Mouse (Mus musculus): ENCODE measurements at regions not wholly inside any gene's neighbourhood (a gene's known extent, or its start where the extent isn't known, plus 50 kb on each side); places are given as distances from the start of the nearest gene placed in this dataset.
"Not testable (repeated sequence)": the region's sequence is repeated elsewhere in the genome, so short reads cannot be mapped to it uniquely, and the experiment has no call there.

DNA sequence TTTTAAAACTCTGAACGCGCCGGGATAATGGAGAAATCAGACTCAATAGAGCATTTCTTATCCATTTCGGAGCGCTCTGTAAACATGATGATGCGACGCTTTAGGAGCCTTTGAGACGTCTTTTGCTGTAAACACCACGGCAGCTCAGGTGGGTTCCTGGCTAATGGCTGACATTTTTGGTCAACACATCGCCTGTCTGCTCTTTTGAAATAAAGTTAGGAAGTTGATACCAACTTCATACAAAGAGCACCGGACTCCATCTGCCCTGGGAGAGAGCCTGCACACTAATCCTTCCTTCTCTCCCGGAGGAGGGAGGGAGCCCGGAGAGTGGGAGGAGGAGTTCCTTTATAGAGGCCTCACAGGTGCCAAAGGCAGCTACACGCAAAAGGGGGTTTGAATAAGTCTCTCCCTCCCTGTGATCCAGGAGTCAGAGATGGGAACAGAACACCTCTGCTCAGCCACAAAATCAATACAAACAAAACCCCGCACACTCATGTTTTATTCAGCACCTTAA, 63.8 kb upstream of the Srsf6 start:
- DNase-seq, result no peak
- intact Hi-C loops (cut with DNase I), result no loop called here

DNA sequence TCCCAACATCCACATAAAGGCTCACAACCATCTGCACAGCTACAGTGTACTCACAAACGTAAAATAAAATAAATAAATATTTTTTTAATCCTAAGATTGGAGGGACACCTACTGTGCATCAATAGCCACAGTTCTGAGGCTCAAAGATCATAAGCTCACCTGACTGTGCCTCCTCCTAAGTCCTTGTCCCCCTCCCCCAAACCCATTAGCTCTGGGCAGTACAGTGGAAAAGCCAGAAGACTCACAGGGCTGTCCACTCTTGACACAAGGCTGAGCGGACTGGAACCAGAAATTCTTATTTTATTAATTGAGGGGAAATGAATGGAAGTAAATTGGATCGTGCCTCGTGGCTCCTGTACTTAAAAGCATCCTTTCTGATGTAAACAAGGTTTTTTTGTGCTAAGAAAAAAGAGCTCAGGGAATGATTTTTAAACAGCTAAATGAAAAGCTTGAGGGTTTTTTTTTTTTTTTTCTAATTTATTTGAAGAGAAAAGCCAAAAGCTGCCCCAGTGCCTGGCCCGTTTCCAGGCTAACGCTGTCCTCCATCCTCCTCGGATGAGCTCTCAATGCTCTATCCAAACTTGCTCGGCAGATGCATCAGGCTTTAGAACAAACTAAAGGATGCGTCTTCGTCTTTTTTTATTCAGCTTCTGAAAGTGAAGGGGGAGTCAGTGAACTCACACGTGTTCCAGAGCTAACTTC, 64.6 kb upstream of the Srsf6 start:
- peak; percentile 47 for DNase-seq
- intact Hi-C loops (cut with DNase I), result no loop called here

DNA sequence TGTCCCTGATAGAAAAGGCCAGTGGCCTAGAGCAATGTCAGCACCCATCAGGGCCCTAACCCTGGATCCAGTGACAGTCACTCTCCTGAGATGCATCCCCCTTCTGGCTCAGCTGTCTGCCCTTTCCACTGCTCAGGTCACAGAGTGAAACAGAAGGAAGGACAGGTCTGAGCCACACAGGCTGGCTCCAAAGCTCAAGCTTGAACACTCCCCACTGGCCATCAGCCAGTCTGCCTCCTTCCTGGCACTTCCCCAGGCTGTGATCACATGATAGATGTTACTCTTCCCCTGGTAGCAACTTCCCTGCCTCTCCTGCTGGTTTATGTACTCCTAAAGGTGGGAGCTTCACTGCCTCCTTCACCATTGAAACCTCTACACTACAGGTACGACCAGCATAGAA, 66.8 kb upstream of the Srsf6 start:
- DNase-seq, result peak; percentile 75
- intact Hi-C loops (cut with DNase I), result no loop called here

DNA sequence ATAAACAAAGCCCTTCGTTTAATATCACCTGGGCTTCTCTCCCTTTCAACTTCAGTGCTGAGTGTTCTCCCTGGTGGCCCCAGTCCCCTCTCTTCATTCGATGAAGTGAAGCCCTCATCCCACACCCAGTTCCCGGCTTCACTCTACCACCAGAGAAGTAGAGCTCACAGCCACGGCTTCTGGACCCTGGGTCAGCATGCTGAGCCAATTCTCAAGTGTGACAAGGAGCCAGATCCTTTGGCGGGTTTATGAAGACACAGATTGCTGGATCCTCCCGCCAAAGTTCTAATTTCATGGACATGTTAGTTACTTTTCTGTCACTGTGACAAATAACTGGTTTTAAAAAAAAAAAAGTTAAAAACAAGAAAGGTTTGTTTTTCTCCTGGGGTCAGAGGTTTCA, 76.7 kb upstream of the Srsf6 start:
- intact Hi-C loops (cut with DNase I), result no loop called here
- DNase-seq, result no peak

DNA sequence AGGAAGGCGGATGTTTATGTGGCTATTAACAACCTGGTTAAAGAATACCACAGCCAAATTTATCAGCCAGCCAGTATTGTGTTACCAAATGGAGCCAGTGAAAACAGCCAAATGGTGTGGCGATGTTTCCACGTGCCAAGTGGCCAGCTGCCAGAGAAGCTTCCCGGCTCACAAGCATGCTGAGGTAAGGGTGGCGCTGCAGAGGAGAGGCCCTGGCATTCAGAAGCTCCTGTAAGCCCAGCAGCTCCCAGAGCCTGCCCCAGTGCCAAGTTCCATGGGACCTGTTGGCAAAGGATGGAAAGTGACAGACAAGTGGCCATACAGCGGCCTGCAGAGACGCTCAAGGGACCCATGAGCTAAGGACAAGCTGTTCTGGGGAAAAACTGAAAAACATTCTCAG, 77.8 kb upstream of the Srsf6 start:
- DNase-seq, result peak; percentile 94
- intact Hi-C loops (cut with DNase I), result no loop called here

DNA sequence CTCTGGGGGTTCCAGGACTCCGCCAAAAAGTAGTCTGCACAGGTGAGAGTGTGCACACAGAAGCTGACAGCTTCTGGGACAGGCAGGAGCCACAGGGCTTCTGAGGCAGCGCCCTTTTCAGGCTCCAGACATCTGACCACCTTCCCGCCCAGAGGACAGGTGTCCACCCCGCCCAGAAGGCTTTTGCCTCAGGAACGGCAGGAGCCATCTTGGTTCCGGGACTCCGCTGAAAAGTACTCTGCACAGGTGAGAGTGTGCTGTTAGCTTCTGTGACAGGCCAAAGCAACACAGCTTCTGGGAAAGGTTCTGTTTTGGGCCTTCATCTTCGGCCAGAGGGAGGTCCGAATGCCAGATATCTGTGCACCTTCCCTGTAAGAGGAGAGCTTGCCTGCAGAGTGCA, 89.6 kb upstream of the Srsf6 start:
- DNase-seq; intact Hi-C loops (cut with DNase I): not testable (repeated sequence)

DNA sequence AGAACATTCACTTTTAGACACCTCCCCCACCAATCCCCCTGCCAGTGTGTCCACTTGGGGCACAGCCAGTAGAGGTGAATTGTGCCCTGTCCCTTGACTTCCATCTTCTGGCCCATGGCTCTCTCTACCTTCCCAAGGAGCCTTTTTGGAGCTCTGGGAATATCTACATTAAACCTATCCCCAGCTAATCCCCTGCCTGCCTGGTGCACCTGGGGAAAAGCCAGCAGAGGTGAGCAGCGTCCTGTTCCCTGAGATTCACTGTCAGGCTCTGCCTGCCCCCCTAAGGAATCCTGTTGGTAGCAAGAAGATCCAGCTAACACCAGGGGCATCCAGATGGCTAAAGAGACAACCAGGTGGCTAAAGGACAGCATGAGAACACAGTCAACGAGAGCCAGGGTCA, 93.6 kb upstream of the Srsf6 start:
- no peak for DNase-seq
- intact Hi-C loops (cut with DNase I), result no loop called here

DNA sequence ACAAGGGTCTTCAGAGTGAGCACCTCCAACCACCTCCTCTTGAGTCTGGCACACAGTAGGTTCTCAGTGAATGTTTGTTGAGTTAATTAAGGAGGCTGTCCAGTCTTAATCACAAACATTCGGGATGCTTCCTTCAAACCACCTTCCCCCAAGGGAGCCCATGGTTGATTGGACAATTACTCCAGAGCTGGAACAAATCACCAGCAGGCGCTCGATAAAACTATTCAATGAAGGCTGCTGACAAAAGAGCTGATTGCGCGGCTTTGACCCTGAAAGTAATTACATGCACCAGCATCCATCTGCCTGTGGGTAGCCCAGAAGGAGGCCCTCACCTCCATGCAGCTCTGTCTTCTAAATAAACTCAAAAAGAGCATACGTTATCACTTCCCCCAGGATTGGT, 97.6 kb upstream of the Srsf6 start:
- intact Hi-C loops (cut with DNase I), result no loop called here
- peak; percentile 12 for DNase-seq

DNA sequence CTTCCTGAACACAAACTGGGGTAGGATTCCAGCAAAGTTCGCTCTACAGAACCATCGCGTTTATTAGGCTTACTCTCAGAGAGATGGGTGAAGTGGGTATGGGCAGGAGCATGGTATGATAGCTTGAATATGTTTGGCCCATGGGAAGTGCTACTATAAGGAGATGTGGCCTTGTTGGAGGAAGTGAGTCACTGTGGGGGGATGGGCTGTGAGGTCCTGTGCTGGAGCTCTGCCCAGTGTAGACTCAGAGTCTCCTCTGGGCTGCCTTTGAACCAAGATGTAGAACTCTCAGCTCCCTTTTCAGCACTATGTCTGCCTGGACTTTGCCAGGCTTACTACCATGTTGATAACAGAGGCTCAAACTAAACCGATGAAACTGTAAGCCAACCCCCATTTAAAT, 112.5 kb upstream of the Srsf6 start:
- no peak for DNase-seq
- intact Hi-C loops (cut with DNase I), result no loop called here

DNA sequence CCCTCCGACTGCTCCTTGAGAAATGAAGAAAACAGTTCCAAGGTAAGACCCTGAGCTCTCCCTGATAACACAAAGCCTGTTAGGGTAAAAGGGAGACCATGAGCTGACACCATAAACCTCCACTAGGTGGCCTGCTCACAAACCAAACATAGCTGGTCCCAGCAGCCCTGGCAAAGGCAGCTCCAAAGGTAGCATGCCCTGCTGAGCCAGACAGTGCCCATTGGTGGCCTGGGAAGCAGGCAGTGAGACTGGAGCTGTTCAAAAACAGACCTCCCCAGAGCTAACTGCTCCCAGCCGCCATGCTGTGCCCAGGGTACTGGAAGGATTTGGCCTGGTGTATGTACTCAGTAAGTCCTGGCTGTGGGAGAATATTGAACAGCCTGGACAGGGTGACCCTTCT, 117.1 kb upstream of the Srsf6 start:
- DNase-seq, result peak; percentile 79
- intact Hi-C loops (cut with DNase I), result no loop called here

DNA sequence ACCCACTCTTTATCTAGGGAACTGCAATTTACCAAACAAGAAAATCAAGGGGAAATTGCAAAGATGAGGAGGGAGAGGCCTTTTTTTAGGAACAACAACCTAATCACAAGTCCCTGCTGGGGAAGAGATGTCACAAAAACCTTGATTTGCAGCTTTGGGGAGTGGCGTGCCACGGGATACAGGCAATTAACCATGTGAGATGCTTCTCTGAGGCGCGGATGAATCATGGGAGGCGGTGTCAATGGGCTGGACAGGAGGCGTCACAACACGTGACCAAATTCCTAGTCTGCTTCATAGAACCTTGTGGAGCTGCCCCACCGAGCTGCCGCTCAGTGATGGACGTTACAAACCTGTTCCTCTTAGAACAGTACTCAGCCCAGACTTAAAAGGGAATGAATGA, 123.6 kb upstream of the Srsf6 start:
- no peak for DNase-seq
- intact Hi-C loops (cut with DNase I), result no loop called here

DNA sequence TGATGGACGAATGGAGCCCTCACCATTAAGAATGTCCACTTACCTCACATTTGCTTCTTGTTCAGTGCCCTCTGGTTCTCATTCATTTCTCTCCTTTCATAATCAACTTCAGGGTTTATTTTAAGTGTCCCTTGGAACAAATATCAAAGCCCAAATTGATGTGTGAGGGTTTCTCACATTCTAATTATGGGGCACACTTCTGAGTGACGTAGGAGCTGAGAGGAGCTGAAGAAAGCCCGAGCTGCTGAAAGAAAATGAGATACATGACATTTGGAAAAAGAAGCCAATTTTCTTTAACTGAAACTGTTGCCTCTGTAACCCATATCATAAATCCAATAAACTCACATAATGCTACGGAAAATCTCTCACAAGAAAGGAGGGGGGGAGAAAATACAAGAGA, 134.8 kb upstream of the Srsf6 start:
- DNase-seq, result no peak
- intact Hi-C loops (cut with DNase I), result no loop called here

DNA sequence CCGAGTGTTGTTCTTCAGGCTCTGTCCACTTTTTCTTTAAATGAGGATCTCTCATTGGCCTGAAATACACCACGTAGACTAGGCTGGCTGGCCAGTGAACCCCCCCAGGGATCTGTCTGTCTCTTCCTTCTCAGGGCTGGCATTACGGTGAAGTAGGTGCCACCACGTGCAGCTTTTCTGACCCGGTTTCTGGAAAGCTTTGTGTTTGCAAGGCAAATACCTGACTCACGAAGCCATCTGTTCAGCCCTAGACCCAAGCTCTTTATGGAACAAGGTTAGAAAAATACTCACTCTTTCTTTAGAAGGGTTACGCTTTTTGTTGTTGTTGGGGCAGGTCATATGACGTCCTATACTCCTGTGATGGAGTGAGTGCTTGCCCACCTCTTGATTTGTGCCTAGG, 133.3 kb upstream of the Ptprt start:
- intact Hi-C loops (cut with DNase I), result no loop called here

DNA sequence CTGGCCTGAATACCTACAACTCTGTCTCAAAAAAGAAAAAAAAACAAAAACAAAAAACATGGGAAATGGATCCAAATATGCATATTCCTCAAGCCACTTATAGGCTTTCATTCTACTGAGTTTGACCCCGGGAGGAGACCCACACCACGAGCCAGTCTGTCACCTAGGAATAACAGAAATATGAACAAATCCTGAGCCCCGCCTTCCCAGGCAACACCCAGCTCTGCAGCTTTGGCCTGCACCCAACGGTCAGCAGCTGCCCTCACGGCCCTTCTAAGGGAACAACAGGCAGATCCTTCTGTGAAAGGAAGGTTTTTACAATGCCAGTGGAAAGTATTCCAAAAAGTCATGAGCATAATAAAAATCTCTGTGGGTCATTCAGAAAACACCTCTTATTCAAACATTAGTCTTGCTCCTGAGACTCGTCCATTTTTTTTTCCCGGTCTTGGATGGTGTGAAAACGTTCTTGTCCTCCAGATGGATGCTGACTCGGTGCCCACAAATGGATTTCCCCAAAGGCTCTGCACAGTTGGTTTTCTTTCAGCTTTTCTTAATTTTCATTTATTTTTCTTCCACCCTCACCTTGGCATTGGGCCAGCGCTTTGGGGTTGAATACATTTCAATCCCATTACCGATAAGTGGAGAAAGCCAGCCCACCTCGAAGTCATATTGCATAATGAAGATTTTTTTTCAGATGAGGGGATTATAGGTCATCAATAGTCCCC, 130.6 kb upstream of the Ptprt start:
- intact Hi-C loops (cut with DNase I), result no loop called here
- DNase-seq, result peak; percentile 90

More for the DNA sequence above, 133.3 kb upstream of the Ptprt start:
- no peak for DNase-seq

DNA sequence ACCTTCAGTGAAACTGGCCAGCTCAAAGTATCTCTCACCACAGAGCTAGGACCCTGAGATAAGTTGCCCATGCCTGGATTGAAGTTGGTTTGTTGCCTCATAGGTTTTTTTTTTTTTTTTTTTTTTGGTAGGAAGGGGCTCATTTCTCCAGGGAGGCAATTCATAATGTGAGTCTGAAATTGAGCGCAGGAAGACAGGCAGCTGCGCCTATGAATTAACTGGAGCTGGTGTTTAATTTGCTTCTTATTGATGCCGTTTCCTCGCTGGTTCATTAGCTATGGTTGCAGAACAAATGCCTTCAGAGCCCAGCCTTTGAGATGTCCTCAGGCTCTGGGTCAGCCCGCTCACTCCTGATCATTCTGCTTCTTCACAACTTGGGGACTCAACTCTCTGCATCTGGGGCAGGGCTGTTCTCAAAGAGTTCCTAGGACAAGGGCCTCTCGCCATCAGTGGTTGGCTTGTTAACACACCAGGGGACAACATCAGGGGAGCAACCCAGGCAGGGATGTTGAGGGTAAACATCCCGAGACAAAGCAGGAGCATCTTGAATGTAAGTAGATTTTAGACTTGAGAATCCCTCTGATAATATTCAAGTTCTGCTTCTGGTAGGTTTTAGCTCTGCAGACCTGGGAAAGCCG, 123.3 kb upstream of the Ptprt start:
- DNase-seq, result no peak
- intact Hi-C loops (cut with DNase I), result no loop called here

DNA sequence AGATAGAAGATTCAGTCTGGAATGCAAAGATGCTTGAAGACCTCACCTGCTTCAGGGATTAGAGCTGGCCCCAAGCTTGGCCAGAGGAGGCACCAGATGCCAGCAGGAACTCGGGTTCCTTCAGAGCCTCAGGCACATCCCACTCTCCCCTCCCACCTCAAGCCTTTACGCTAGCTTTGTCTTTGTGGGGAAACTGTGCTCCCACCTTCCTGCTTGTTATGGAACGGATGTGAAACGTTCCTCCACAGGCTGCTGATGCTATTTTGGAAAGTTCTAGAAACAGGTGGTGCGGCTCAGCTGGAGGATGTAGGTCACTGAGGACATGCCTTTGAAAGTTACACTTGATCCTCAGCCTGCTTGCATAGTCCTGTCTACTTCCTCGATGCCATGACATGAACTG, 120.7 kb upstream of the Ptprt start:
- DNase-seq, result no peak

DNA sequence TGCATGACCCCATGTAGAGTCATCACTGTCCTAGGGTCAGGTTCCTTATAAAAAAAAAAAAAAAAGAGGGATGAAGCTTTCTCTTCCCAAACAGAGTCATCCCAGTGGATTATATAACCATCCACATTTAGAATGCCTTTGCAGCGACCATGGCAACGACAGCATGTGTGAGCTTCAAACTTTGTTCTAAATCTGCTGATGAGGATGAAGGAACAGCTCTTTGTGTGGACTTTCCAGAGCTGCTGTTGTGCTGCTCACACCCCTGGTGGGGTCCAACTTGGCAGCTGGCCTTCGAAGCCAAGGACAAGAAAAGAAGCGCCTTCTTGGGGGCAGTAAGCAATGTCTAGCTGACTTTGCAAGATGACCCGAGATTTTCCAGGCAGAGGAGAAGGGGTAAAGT, 115.6 kb upstream of the Ptprt start:
- DNase-seq, result no peak
- intact Hi-C loops (cut with DNase I), result no loop called here

More for the DNA sequence above, 120.7 kb upstream of the Ptprt start:
- intact Hi-C loops (cut with DNase I), result no loop called here

DNA sequence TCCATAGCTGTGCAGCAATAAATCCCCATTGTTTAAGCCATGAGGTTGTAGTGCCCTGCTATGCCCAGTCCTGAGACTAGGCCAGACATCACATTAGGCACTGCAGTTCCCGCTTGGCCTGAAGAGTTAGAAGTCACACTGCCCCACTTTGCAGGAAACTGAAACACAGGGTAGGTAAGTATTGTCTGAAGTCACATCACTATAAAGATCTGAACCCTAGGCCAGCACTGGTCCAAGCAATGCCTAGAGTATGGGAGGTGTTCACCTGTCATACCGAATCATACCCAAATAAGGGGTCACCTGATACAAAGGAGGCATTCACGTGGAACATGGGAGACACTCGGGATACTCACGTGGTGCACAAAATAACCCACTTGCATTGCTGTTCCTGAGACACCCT, 111.6 kb upstream of the Ptprt start:
- intact Hi-C loops (cut with DNase I), result no loop called here

DNA sequence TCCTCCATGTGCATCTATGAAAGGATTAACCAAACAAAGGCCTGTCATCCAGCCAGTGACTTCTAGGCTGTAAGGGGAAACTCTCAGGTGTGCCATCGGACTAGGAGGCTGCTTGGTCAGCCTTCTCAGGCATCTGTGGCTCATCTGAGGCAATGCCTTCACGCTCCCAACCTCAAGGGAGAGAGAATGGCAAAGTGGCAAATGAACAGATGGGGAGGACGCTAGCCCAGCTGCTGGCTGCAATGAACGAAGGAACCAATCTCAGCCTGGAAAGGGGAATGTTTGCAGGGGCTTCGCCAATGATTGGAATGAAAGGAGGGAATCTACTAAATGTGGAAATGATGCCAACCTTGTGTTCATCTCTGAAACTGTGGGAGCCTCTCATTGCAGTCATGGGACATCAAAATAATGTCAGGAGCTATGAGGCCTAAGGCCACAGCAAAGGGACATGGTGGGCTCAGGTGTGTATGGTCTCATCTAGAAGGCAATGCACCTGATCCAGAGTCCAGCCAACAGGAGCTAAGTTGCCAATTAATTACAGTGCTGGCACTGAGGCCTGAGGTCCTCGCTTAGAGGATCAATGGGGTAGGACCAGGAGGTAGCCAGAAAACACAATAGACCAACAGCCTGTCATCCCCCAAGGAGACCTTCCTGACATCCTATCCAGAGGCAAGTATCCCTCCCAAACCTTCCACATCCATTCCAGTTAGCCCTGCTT, 108.9 kb upstream of the Ptprt start:
- DNase-seq, result peak; percentile 36
- intact Hi-C loops (cut with DNase I), result no loop called here

More for the DNA sequence above, 111.6 kb upstream of the Ptprt start:
- no peak for DNase-seq

DNA sequence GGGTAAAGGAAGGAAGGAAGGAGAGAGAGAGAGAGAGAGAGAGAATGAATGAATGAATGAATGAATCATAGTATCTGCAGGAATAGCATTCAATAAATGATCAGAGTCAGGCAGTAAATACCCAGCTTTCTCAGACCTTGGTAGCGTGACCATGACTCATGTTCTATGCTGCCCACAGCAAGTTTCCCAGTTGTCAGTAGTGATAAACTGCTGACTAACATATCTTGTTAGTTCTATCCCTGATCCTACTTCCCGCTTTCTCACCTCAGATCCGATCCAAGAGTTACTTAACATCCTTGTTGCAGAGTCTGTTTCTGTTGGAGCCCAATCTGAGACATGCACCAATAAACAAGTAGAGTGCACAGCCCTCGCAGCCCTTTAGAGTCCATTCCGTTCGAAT, 103.1 kb upstream of the Ptprt start:
- intact Hi-C loops (cut with DNase I), result no loop called here
- no peak for DNase-seq

DNA sequence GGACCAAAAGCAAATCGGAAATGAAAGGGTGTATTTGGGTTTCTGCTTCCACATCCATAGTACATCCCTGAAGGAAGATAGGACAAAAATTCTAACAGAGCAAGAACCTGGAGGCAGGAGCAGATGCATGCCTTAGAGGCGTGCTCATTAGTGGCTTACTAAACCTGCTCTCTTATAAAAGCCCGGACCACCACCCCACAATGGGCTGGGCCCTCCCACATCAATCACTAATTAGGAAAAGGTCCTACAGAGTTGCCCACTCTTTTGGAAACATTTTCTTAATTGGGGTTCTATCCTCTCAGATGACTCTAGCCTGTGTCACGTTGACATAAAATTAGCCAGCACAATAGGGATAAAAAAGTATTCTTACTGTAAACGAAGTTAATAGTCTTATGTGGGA, 79.6 kb upstream of the Ptprt start:
- intact Hi-C loops (cut with DNase I), result no loop called here
- no peak for DNase-seq
